Mouse (Mus musculus): ENCODE measurements at regions not wholly inside any gene's neighbourhood (a gene's known extent, or its start where the extent isn't known, plus 50 kb on each side); places are given as distances from the start of the nearest gene placed in this dataset.

DNA sequence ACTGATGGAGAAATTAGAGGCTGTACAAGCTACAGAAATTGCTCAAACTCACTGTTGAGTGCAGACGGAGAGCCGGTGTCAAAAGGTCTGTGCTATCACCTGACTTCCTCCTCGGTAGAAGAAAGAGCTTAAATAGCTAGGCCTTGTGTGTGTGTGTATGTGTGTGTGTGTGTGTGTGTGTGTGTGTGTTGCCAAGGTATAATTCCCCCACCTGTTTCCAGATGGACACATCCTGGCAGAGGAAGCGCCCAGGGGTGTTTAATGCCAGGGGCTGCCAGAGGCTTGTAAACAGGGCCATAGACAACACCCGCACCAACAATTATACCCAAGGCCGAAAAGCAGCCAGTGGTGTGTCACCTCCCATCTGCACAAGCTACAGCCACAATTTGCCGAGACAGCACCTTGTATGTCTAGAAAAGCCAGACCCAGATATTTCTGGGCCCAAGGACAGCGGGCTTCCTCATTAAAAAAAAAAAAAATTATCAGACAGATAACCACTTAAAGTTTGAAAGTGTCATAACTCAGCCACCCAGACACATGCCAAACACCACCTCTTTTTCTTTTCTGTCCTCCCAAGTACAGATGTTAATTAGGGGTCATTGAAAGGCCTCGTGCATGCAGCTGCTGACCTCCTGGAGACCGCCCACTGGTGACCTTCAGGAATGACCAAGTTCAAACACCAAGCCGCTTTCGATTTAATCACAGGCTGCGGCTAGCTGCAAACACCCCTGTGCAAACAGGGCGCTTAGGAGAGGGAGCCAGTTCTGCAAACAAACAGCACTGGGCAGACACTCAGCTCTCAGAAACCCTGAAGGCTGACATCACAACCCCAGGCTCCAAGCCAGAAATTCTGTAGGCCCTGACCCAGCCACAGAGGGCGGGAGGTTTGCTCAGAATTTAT lies 188.0 kb upstream of the Ubl3 start:
- peak in 1 of 2 experiments; percentile 6 for DNase-seq

DNA sequence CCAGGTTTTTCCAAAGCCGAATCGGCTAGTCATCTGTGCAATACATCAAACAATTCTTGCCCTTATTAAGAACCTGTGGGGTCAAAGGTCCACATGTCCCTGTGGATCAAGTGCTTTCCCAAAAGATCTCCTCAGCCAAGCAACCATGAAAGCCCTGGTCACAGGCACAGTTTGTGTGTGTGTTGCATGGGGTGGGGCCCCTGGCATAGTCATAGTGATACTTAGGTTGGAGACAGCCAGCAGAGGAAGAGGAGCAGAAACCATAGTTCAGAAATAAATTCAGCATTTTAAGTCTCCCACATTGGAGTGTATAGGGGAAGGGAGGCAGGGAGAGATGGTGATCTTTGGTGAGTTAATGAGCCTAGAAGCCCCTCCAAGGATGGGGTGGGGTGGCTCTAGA lies 187.1 kb upstream of the Ubl3 start:
- no peak for DNase-seq

DNA sequence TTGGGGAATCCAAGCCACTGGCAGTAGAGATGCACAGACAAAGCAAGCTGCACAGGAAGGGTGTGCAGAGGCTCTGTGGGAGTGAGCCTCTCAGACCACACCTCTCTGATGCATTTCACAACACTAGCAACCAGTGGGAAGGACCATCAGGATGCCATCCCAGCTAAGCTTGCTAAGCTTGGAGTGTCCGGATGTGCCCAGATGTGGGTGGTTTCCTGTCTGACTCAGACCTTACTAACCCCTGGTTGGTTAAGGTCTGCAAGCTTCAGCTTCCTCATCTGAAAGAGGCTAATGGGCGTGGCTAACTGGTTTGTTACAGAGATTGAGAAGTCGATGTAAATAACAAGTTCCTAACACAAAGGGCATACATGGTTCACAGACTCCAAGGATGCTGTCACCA lies 186.6 kb upstream of the Ubl3 start:
- no peak for DNase-seq

DNA sequence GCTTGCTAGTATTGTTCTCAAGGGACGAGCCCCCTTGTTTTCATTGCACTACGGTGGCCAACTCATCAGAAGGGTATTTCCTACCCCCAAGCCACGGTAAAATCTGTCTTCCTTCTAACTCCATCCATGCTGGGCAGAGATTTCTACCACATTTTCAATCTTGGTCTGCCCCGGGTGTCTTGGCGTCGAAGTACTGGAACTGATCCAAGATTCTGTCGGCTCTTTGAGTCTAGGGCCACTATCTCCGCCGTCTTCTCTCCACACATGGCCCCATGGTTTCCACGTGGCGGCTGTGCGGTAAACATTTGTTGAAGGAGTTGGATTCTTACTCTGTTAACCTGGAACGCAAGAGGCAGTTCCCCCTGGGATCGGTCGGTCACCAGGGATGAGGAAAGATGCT lies 177.0 kb upstream of the Ubl3 start:
- DNase-seq: no peak

DNA sequence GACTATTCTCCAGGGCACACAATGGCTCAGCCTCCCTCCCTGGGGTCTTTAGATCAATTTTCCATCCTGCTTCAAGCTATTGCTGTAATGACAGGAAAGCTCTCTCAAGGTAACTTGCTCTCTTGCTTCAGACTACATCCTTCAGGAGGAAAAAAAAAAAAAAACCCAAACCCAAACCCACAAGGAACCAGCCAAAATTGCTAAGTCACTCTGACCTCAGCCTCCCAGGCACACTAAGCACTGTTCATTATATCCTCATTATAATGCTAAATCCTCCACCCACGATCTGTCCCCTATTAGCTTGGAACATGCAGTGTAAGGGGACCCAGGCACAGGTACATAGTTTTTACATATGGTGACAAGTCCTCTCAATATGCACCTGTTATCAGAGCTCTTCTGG lies 175.9 kb upstream of the Ubl3 start:
- DNase-seq: no peak

DNA sequence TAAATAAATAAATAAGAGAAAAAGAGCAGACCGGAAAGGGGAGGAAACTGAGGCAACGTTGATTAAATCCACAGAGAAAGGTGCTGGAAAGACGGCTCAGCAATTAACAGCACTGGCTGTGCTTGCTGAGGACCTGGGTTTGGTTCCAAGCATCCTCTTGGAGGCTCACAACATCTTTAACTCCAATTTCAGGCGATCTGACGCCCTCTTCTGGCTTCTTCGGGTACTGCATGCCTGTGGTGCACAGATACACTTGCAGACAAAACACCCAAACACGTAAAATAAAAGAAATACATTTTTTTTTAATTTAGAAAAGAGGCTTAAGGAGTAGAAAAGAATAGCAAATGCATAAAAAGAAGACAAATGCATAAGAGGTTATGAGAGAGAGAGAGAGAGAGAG lies 173.9 kb upstream of the Ubl3 start:
- DNase-seq: no peak

DNA sequence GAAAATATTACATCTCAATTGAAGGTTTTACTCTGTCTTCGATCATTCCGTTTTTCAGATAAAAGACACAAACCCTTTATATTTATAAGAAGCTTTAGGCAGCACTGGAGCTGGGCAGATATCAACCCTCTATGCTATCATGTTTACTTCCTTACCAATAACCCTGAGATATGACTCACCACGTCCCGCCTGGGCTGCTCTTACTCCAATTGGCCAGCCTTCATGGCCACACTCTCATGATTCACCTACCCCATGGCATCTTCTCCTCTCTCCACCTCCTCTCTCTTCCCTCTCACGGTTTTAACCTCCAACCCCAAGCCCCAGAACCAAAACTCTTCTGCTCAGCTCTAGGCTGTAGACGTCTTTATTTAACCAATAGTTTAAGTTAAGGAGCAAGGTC lies 171.9 kb upstream of the Ubl3 start:
- no peak for DNase-seq

DNA sequence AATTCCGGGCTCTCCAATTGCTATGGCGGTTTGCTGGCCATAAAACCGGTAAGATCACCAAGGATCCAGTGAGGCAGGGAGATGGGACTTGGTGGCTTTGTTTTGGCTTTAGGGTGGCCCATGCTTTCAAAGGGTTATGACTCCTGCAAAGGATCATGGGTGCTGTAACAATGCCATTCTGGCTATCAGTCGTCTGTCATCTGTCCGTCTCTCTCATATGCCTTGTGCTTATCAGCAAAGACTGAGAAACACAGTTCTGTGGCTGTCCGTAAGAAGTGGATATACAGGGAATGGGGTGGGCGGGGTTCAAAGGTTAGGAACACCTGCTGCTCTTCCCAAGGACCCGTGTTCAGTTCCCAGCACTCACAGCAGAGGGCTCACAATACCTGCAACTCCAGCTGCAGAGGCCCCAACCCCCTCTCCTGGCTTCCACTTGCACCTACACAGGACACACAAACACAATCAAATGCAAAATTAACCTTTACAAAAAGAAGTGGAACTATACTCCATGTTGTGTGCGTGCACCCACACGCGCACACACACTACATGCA lies 171.2 kb upstream of the Ubl3 start:
- no peak for DNase-seq

DNA sequence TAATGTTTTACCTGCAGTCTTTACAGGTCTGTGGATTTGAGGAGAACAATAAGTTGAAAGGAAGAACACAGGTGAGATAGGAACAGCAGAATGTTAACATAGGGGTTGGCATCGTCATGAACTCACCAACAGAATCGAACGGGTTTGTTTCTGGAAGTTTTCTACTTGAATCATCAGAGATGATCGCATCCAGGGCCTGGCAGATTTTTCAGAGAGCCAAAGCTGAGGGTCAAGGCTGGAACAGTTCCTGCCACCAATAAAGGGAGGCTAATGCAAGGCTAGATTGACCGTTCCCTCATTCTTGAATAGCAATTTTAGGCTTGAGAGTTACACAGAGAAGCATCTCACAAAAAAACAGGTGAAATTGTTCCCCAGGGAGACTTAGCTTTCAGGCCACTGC lies 168.0 kb upstream of the Ubl3 start:
- no peak for DNase-seq

DNA sequence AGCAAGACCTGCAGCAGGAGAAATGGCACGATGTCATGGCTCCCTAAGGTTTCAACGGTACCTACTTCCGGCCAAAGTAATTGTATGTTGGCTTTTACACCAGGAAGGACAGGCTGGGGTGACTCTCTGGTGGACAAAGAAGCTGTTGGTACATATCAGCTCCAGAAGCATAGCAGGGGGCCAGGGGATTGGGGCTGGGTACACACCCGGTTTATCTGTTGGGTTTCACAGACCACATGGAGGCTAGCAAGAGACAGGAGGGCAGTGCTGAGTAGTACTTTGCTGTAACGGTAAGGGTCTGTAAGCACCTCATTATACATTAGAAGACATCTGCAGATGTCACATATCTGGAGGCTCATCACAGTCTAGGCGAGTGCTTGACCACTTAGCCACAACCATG lies 164.0 kb upstream of the Ubl3 start:
- no peak for DNase-seq

DNA sequence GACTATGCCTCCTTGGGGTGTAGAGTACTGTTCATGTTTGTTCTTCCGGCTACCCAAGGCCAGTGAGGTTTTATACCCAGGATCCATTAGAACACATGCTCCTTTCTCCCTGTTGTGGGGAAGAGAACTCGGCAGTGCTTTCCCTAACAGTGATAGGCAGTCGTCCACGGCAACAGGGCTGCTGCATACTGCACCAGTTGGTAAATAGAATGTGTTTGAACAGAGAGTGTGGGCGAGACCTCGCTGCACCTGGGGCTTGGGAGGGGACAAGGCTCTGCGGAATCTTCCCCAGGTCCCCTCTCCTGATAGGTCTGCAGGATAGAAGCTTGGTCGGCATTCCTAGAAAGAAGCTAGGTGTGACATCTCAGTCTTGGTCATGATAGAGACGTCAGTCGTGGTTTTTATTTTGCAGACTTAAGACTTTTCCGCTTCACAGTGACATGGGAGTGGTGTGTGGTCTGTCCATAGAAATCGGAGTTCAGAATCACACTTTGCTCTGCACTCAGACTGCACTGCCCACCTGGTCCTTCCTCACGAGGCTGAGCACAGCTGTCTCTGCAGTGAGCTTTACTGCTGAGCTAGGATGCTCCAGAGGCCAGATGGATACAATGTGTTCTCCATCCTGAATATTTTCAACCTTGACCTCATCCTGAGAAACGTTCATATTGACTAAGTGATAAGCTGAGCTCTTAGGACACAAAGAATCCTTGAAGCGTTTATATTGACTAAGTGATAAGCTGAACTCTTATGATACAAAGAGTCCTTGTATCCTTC lies 162.8 kb upstream of the Ubl3 start:
- no peak for DNase-seq

DNA sequence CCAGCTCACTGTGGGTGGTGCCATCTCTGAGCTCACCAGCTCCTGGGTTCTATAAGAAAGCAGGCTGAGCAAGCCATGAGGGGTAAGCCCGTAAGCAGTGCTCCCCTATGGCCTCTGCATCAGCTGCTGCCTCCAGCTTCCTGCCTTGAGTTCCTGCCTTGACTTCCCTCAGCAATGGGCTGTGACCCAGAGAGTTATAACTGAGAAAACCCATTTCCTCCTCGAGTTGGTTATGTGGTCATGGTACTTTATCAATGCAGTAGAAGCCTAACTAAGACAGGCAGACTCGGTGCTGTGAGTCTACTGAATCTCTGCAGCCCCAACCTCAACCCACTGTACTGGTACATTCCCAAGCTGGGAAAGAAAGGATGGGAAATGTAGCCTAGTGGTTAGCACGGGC lies 162.2 kb upstream of the Ubl3 start:
- DNase-seq: no peak

DNA sequence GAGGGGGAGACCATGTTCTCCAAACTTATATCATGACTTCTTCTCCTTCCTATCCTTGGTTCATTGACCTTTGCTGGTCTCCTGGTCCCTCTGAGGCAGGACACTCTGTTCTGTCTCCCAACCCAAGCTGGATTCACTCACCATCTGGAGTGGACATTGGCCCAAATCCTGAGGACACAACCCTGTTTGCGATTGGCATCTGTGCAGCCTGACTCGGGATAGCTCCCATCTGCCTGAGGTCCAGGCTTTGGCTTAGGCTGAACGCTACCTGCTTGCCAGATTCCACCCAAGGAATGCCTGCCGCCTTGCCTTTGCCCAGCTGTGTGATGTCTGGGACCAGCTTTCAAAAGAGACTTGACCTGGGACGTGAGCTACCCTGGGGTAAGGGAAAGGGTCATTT lies 161.2 kb upstream of the Ubl3 start:
- DNase-seq: no peak

DNA sequence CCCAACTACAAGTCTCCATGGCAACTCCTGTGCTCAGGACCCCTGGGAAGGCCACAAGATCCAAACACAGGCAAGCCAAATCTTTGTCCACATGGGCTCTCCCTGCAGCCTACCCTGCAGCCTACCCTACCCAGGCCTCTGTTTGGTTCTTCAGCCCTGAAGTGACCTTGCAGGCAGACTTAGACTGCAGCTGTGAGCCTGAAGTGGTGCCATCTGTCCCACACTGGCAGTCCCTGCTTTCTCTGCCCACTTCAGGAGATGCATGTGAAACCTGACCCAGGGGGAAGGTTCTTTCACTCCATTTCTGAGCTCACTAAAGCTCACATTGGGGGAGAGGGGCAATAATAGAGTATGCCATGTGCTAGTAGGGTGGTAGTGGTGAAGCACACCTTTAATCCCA lies 160.4 kb upstream of the Ubl3 start:
- DNase-seq: no peak

DNA sequence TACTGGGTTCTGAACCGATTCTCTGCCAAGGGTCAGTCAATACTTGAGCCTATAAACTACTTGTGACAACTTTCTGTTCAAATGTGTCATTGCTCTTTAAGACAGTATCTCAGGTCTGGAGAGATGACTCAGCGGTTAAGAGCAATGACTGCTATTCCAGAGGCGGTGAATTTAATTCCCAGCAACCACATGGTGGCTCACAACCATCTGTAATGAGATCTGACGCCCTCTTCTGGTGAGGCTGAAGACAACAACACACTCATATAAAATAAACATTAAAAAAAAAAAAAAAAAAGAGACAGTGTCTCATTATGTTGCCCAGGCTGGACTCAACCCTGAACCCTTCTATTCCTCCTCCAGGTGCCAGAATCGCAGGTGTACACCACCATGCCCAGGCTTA lies 159.0 kb upstream of the Ubl3 start:
- no peak for DNase-seq

DNA sequence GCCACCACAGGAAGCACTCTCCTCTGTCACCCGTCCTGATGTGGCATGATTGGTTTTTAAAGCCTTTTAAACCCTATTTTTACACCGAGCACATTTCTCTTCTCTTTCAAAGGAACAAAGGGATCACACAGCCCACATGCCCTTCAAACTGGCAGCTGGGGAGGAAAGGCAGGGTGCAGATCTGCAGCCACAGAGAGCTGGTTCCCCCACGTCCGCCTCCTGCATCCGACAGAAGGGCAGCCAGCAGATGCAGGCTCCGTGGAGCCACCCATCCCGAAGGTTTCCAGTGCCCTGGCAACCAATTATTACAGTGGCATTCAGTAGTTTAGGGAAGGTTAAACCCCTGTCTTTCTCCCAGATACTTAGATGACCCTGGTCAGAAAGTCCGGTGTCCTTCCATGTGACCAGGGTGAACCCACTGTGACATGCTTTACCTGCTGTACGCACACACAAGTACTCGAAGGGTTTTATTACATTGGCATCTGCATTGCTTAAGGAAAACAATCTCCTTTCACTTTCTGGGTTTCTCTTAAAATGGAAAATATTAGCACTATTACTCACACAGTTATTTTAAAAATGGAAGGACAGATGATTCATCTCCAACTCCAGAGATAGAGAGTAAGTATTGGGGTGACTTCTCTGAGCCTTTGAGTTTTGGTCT lies 156.7 kb upstream of the Ubl3 start:
- DNase-seq: no peak

DNA sequence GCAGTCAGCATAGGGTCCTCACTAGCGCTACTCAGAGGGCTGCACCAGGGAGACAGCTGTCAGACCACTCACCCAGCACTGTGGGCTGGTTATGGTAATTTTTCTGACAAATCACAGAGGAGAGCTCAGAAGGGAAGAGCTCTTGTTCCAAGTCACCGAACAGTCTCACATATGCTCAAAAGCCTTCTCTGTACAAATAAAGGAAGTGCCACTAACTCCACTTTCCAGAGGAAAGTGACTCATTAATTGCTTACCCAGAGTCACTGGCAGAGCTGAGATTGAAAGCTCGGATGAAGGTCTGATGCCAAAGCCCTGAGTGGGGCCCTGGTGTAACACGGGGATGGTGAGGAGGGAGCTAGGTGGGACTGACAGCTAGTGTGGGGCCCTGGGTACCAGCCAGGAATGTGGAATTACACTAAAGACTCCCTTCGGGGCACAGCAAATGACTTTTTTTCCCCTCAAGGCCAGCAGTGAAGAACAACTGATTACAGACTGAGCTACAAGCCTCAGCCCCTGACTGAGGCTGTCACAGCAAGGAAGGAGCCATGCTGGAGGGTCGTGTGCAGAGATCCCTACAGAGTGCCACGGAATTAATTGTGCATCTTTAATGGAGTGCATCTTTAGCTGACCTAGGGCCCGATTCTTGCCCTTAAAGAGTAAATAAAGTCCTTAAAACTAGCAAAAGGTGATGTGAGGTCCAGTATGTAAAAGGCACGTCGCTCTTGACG lies 155.6 kb upstream of the Ubl3 start:
- DNase-seq: no peak

DNA sequence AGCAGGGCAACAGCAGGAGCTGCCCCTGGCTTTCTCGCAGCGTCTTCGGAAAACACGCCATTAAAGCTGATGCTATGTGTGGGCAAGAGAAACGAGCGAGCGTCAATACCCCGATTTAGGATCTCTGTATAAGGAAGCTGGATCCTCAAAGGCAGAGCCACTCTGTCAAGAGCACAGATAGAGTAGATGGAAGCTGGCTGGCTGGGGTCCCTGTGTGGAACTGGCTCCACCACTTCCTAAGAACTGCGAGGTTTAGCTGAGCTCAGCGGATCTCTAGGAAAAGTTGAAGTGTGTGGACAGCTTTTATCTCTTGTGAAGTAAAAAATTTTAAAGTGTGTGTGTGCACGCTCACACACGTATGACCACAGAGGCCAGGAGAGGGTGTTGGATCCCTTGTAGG lies 154.7 kb upstream of the Ubl3 start:
- no peak for DNase-seq

DNA sequence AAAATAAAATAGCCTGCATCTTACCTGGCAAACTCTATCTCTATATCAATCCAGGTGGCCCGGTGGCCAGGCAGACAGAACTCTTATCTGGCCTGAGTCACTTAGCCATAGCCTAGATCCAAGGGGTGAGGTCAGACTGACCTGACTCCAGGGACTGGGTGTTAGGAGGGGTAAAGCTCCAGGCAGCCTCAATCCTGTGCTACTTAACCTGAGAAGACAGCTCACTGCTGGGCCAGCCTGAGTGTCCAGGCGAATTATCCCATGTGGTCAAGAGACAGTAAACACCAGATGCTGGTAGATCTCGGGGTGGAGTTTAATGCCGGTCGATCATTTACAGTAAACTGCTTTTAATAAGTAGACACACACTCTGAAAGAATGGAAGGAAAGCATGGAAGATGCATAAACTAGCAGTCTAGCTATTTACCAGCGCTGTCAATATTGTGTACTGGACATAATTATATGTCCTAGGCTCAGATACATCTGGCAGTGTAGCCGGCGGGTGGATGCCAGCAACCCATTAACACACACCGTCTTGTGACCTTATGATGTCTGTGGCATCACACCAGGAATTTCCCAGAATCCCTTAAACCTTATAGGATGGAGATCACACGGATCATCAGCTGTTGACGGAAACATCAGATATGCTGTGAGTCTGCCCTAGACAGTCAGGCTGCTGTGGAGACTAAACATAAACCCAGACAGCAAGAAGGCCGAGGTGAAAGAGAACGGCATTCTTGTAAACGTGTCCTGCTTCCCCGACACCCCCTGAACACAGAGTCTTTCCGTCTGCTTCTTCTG lies 153.9 kb upstream of the Ubl3 start:
- no peak for DNase-seq

DNA sequence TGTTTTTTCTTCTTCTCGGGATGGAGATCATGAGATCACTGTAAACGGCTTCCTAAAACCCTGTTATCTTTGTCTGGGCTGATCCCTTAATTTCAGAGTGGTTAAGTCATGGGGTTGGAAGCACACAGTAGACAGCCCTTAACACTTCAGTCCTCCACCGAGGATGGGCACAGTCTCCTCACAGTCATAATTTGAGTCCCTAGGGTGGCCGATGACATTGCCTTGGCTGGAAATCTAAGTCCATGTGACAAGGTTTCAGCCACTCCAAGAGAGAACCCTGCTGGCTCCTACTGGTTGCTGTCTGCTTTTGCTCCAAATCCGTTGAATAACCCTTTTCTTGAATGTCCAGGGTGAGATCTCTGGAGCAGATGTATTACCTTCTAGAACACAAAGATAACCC lies 152.2 kb upstream of the Ubl3 start:
- no peak for DNase-seq

DNA sequence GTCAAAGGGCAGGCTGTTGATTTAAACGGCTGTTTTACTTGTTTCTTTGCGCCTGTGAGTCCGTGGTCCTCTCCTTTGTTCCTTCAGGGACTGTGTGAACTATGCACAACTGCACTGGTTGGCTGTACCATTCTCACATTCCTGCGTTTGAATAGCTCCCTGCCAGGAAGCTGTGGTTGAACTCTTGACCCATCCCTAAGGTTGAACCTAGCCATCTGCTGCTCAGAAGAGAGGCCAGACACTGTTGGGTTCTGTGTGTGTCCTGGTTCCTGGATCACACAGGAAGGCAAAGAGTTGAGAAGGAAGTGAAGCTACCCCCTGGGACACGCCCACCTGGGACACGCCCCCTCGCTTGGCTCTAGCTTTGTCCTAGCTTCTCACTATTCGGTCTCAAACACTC lies 149.3 kb upstream of the Ubl3 start:
- no peak for DNase-seq

DNA sequence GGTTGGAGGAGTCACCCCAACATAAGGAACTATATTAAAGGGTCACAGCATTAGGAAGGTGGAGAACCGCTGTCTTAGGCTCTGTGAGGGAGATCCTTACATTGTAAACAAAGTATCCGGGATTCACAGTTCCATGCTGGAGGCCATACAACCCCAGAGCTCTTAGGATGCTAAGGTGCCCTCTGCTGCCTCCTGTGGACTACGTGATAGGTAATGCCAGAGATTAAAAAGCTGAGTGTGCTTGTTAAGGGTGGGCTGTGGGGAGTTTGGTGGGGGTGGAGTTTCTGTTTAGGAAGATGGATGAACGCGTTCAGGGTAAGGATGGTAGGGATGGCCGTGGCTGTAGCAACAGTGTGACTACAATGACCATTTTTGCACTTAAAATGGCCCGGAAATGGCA lies 148.4 kb upstream of the Ubl3 start:
- DNase-seq: no peak
